Mouse (Mus musculus): ENCODE measurements at regions not wholly inside any gene's neighbourhood (a gene's known extent, or its start where the extent isn't known, plus 50 kb on each side); places are given as distances from the start of the nearest gene placed in this dataset.
"Not testable (repeated sequence)": the region's sequence is repeated elsewhere in the genome, so short reads cannot be mapped to it uniquely, and the experiment has no call there.

DNA sequence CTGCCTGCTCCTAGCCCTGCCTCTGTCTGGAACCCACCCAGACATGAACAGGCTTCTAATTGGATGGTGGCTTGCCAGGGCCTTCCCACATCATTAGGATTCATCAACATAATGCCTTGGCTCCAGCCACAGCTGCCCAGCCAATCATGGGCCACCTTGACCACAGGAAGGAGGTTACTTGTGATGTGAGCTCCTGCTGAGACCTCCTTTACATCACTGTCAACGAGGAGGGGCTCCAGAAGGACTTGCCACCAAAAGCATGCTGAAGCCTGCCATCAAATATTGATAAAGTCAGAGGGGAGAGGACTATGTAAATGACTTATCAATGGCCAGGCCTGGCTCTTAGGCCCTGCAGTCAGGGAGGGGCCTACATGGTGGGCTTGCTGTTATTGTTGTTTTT lies 175.6 kb downstream of the Map1s start:
- DNase-seq (ENCODE audit: low read depth, low spot score), result not testable (repeated sequence)

DNA sequence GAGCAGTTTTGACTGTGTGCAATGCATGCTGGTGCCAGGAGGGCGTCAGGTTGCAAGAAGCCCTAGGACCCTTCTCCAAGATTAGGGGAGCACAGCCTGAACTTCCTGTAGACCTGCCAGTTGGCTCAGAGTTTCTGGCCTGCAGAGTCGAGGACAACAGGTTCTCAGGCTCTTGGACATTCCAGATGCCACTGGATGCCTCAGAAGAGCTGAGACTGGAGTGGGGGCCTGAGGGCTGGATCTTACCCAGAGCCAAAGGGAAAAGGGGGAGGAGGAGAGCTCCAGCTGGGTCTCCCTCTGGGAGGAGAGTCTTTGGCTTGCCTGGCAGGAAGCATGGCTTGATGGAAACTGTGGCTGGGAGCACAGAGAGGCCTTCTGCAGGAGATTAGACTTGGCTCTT lies 145.4 kb upstream of the Myo9b start:
- DNase-seq (ENCODE audit: low read depth, low spot score), result not testable (repeated sequence)

- peak; percentile 28 for DNase-seq (ENCODE audit: low read depth, low spot score)
These were observed 141.9 kb upstream of the Myo9b start for GRCm38 (mm10) chr8:71130411-71131261.

DNA sequence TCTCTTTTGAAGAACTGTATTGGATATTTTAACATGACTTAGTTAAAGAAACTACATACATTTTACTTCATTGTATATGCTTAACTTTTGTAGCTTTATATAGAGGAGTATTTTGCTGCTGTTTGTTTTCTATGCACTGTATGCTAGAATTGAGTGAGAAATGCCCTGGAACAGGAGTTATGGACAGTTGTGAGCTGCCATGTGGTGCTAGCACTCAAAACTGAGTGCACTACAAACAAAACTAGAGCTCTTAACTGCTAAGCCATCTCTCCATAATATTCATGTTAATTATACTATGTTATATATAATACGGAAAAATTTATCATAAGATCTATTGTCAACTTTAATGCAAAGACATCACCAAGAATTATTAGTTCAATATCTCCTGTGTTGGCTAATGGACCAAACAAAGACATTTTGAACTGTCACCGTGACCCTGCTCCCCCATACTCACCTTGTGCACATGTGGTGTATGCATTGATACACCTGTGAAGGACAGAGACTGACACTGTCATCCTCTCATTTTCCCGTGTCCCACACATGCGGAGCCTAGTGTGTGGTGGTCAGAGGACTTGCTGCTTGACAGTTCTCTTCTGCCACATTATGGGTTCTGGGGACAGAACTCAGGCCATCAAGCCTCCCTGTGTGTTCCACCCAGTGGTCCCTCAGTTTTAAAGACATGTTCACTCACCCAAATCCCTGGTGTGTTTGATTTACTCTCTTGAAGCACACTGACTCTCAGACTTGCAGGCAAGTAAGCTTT lies 141.0 kb upstream of the Myo9b start:
- no peak for DNase-seq (ENCODE audit: low read depth, low spot score)

DNA sequence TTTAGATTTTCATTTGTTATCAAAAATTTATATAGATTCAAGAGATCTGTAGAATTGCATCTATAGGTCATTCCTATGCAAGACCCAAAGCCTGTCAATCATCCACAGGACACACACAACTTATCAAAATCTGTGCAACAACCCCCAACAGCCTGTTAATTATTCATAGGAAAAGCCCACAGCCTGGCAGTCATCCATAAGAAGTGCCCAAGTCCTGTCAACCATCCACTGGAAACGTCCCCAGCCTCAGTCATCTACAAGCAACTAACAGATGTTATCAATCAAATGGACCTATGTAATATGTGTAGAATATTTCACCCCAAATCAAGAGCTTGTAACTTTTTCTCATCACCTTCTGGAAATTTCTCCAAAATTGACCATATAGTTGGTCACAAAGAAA lies 139.6 kb upstream of the Myo9b start:
- not testable (repeated sequence) for DNase-seq (ENCODE audit: low read depth, low spot score)

- DNase-seq (ENCODE audit: low read depth, low spot score), result not testable (repeated sequence)
These were observed 135.4 kb upstream of the Myo9b start for GRCm38 (mm10) chr8:71137131-71137530.

- DNase-seq (ENCODE audit: low read depth, low spot score), result not testable (repeated sequence)
These were observed 130.0 kb upstream of the Myo9b start for GRCm38 (mm10) chr8:71142373-71142973.

DNA sequence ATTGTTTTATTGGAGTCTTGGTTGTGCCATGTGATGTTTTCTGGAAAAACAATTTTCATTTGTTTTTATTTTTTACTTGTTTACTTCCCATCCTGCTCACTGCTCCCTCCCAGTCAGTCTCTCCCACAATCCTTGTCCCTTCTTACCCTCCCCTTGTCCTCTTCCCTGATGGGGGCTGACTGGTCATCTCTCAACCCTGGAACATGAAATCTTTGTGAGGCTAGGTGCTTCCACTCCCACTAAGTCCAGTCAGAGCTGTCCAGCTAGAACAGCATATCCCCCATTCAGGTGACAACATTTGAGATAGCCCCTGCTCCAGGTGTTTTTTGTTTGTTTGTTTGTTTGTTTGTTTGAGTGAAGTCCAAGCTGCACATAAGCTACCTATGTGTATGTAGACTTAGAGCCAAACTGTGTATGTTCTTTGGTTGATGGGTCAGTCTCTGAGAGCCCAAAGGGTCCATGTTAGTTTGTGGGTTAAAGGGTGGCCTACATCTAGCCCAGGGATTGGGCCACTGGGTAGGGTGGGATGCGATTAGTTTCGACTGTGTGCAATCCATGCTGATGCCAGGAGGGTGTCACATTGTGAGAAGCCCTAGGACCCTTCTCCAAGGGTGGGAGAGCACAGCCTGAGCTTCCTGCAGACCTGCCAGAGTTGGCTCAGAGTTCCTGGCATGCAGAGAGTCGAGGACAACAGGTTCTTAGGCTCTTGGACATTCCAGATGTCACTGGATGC lies 100.9 kb upstream of the Myo9b start:
- DNase-seq (ENCODE audit: low read depth, low spot score), result not testable (repeated sequence)

DNA sequence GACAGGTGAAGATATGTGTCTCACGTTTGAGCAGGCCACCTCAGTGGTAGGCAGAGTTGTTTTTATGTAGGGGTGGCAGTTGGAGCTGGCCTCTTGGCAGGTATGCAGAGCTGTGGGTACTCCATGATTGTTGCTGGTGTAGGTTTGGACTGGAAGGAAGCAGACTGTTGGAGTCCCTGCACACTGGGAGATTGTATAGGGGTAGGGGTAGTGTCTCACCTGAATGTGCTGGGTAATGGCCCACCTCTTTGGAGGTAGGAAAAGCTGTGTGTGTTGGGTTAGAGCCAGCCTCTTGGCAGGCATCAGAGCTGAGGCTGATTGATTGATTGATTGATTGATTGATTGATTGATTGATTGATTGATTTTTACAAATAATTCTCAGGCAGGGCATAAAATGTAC lies 79.6 kb upstream of the Myo9b start:
- DNase-seq (ENCODE audit: low read depth, low spot score), result not testable (repeated sequence)

GRCm38 (mm10) chr8:71195006-71195722 lies 77.3 kb upstream of the Myo9b start:
- not testable (repeated sequence) for DNase-seq (ENCODE audit: low read depth, low spot score)
